ENCODE assay signal across 9 mouse cellular contexts in the genomic region with DNA sequence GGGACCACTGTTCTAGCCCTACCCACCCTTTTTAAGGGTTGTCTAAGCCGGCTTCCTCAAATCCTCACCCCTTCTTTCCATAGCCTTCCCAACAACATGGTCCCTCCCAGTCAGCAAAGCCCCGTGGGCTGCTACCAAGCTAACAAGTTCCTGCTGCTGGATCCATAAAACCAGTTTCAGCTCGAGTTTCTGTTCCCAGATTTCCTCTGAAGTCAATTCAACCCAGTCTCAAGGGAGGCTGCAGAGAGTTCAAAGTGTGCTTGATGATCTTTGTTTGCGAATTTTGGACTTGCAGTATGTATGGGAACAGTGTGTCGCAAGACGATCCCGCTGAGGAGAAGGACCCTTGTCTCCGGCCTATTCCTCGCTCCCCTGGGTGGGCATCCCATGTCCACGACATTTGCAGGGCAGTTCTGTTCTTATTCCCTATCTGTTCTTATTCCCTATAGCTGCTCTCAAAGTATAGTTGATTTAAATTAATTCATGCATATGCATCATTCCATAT. TPM values are rescaled to one million over a fixed set of nuclear protein-coding genes. Genes with fewer than 3 reads are reported as not detected.
DNase-seq lines count a peak whose midpoint lies in the region.
"Had no signal": no experiment of that assay in that cellular context is flagged by ENCODE, and none has a peak within 500 bp of the region (broad histone marks: within the 10 kb centered on the region; RNA-seq: fewer than 3 reads in every experiment).

No protein-coding gene starts in this region.

- DNase-seq in gastrocnemius, adult 18-20 months (ENCODE audit: low spot score) = peak; percentile 72
- DNase-seq in gastrocnemius, postnatal 4 days (ENCODE audit: low spot score in 2 of 2) = no peak
- DNase-seq in kidney, postnatal 10 days = peak; percentile 30
- DNase-seq in kidney, adult 18-20 months = no peak
- peak; percentile 27 for DNase-seq in ovary, postnatal 14 days (ENCODE audit: low spot score)
- DNase-seq in ovary, postnatal 10 days (ENCODE audit: low spot score) = no peak
- no peak for DNase-seq in retina, postnatal 1 day
- DNase-seq: lung, postnatal 10 days; thymus, postnatal 36 days had no signal

RNA-seq across cellular contexts. Expression of a gene that starts 19.4 kb away (rescaled TPM):
- 1 to 10 TPM; 2.9 to 3.1 TPM for total RNA-seq in gastrocnemius, adult 18-20 months (2021)
- 1 to 10 TPM in 1 of 2 experiments, under 1 TPM in 1; 0.83 to 1.1 TPM for total RNA-seq in gastrocnemius, postnatal 4 days (2021)

RNA-seq across cellular contexts. Expression of a gene that starts 28.3 kb away (rescaled TPM):
- total RNA-seq in gastrocnemius, adult 18-20 months (2021) = under 1 TPM; 0.78 to 0.95 TPM
- total RNA-seq in gastrocnemius, postnatal 4 days (2021) = 1 to 10 TPM; 3.3 to 3.6 TPM

Comparison
In these comparisons a context has a peak if more than half of its experiments do, and no peak if none do; other contexts are left out.
1. DNase-seq: peak in gastrocnemius, adult 18-20 months (single experiment), kidney, postnatal 10 days (single experiment) and ovary, postnatal 14 days (single experiment); none in gastrocnemius, postnatal 4 days (0 of 2), kidney, adult 18-20 months (single experiment), ovary, postnatal 10 days (single experiment) and retina, postnatal 1 day (single experiment).